Mouse (Mus musculus) cerebellum, adult 8-10 months (tissue): Measurements from ENCODE around the gene Iffo2.
A peak's percentile ranks its signal among the peaks of the same experiment; 100 is the strongest.

Experiments used
- DNase-seq: peaks from one replicate; pipeline ENCODE4 v3.0.0; 2022

The Iffo2 gene

DNA sequence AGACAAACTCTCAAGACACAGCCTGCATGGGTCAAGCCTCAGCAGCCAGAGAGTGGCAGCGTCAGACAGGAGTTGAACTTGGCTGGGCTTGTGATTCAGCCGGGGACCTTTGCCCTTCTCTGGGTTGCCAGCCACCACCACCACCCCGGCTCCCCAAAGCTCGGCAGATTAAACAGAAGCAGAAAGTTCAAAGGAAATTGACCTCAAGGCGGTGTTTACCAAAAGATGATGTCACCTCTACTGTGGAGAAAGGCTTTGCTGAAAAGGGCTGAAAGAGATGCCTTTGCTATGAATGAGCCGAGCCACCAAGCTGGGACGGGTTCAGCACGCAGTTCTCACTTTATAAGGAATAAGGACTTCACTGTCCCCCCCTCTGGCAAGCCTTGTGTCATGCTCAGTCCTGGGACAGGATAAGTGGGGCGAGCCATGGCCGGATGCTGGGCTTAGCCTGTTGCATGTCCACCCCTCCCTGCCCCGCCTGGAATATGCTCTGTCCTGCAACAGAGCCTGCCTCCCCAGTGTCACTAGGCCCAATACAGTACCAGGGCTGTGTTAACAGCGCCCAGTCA is 4.9 kb downstream of the Iffo2 start:
- no peak for DNase-seq

DNA sequence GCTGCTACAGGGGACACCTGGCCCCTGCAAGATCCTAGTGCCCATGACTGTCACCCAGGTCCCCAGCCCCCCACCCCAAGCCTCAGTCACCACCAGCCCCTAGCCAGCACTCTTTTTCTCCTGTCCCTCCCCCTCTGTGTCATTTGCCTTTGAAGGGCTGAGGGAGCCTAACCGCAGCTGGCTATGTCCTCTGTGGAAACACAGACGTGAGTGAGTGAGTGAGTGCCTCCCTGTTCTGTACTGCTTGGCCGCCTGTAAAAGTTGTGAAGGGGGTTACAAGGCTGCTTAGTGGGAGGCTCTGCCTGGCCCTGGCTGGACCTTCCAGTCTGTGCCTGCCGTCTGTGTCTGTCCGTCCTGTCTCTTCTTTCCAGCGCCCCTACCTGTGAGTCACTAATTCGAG is 5.4 kb downstream of the Iffo2 start:
- no peak for DNase-seq

DNA sequence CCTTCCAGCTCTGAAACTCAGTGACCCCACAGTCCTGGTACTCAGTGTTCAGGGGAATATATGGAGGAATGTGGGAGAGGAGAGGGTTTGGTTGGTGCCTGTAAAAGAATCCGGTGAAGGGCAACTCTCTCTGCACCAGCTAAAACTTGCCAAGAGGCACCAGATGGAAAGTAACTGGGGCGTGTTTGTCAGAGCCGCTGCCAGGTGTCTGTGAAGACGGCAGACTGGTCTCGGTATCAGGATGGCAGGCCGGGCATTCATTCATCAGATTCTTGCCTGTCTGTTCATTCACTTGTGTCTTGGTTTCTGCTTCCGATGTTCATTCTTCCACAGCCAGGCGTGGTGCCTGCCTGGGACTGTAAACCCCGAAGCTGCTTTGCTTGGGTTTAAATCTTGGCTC is 6.4 kb downstream of the Iffo2 start:
- DNase-seq = peak; percentile 45

DNA sequence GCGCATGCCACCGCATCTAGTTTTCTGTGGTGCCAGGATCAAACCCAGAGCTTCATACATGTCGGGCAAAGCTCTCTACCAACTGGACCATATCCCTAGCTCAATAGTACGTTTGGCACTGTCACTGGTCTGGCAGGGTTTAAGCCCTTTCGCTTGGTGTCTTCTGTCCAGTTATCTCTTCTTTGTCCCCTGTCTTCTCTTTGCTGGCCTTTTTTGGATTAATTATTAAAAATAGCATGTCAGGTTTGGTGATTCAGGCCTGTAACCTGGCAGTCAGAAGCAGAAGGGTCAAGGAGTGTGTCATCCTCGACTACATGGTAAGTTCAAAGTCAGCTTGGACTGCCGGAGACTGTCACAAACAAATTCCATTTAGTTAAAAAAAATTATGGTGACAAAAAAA is 10.4 kb downstream of the Iffo2 start:
- DNase-seq = no peak

DNA sequence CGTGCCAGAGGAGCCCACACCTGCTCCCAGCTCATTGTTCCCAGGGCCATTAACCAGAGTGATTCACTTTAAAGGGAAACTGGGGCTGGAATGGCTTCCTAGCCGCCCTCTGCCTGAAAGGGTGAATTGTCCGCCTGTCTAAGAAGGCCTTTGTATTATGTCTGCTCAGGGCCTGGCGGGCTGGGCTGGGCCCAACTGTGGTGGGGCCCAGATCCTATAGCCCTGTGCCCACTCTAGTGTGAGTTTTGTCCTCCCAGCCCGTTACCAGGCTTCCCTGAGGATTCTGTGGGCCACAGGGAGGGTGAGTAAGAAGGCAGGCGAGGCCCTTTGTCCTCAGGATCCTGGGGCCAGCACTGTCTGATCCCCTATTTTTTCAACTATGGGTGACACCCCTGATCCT is 15.4 kb downstream of the Iffo2 start:
- no peak for DNase-seq

DNA sequence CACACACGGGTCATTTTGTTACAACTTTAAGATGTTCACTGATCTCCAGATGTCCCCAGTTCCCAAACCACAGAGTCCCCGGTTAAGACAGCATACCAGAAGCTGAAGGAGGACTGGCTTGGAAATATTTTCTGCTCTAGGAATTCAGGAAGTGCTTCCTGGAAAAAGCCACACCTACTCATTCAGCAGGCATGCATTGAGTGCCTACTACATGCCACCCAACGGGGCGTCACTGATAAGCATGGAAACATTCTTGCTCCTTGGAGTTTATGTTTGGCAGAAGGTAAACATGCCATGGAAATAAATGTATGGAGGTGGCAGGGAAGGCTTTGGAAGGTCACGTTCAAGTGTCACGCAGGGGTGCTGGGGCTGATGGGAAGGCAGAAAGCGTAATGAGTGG is 19.1 kb downstream of the Iffo2 start:
- no peak for DNase-seq

DNA sequence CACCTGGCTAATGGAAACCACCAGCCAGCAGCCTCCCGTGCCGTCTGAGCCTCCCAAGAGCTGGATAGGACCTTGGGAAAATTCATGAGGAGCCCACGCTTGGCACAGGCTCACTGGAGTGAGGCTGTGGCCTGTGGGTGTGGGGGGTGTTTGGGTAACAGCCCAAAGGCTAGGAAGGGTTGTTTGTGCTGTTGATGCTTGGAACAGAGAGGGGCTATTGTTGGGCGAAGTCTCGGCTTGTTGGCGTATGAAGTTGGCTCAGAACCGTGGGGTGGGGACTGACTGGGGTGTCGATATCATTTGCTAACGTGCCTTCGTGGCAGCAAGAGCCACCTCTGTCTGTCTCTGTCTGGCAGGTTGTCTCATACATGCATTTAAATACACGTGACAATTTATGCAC is 24.9 kb downstream of the Iffo2 start:
- no peak for DNase-seq

DNA sequence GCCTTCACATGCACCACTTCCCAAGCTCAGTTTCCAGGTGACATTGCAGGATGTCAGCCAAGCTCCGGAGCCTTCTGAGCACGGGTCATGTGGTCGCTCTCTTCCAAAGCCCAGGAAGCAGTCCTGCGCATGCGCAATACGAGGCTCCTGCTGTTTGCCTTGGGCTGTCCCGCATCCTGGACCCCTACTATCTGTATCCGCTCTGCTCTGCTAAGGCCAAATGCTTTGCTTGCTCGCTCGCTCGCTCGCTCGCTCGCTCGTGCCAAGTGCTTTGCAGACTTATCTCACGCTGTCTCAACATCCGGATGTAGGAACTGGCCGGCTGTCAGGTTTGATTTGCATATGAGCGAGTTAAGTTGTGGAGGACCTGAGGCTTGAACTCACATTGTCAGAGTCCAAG is 25.6 kb downstream of the Iffo2 start:
- DNase-seq = no peak

DNA sequence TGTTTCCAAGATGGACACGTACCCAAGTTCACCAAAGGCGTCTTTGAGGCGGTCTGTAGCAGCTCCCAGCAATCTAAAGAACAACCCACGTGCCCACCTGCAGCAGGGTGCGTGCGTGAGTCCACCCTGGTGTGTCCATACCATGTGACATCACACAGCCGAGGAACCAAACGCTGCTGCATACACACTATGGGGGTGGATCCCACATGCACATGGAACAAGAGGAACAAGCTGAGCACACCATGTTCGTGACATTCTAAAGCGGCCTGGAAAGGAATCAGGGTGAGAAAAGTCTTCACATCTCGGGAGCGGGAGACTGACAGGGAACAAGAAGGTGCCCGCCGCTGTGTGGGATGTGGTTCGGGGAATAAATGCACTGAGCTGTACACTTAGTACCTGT is 38.0 kb downstream of the Iffo2 start:
- DNase-seq = no peak

DNA sequence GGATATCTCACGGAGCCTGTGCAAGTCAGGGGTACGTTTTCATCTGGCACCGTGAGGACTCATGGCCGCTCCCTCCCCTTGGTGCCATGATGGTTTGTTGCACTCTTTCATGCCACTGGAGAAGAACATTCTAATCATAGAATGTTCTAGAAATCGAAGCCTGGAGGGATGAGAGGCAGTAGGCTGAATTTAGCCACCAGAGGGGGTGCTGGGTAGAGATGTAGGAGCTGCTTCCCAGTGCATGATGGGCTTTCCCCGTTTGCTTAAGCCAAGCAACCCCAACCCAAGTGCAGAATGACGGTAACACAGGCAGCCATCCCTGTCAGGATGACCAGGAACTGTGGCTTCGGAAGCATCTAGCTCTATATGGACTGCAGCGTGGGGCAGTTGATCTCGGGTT is 40.4 kb downstream of the Iffo2 start:
- peak; percentile 18 for DNase-seq

DNA sequence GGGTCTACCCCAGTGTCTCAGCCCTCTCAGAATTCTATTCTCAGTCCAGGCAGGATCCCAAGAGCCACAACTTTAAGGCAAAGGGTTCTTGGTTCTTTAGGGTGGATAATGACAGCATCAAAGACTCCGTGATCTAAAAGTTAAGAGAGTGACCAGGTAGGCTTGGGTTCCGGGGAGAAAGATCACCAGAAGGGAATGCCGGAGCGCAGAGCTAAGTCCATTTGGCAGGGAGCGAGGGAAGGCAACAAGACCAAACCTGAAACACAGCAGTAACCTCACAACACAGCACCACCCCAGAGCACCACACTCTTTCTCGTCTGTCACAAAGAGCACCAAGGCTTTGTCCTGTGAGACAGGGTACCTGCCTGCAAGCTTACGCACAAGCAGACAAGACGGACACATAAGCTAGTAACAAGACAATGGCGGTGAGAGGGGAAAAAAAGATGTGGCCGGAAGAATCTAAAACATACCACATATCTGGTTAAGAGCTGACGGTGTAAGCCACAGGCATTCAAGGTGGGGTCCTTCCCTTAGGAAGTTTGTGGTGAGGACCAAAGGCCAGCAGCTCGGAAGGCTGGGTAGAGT is 42.7 kb downstream of the Iffo2 start:
- DNase-seq = peak; percentile 28

DNA sequence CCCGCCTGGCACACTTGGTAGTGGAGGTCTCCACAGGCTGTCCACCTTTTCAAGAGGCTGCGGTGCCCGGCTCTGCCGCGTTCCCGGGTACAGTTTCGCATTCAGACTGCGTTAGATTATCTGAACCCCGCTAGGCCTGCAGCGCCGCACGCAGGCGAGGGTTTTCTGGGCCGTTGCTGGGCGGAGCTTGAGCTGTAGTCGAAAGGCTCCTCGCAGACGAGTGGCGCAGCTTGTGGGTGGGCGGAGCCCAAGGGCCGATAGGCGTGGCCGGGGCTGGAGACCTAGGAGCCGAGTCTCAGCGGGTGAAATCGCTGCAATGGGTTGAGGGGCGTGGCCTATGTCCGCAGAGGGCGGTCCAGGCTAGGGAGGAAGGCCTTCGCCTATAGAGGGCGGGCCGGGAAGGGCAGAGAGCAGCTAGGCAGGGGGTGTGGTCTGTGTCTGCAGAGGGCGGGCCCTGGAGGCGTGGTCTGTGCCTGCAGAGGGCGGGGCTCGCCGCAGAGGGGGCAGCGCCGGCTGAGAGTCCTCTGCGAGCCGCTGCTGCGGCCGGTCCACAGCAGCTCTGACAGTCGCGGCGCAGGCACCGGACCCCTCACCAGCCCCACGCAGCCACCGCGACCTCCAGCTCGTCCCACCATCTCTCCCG is 43.9 kb downstream of the Iffo2 start:
- peak; percentile 99 for DNase-seq

DNA sequence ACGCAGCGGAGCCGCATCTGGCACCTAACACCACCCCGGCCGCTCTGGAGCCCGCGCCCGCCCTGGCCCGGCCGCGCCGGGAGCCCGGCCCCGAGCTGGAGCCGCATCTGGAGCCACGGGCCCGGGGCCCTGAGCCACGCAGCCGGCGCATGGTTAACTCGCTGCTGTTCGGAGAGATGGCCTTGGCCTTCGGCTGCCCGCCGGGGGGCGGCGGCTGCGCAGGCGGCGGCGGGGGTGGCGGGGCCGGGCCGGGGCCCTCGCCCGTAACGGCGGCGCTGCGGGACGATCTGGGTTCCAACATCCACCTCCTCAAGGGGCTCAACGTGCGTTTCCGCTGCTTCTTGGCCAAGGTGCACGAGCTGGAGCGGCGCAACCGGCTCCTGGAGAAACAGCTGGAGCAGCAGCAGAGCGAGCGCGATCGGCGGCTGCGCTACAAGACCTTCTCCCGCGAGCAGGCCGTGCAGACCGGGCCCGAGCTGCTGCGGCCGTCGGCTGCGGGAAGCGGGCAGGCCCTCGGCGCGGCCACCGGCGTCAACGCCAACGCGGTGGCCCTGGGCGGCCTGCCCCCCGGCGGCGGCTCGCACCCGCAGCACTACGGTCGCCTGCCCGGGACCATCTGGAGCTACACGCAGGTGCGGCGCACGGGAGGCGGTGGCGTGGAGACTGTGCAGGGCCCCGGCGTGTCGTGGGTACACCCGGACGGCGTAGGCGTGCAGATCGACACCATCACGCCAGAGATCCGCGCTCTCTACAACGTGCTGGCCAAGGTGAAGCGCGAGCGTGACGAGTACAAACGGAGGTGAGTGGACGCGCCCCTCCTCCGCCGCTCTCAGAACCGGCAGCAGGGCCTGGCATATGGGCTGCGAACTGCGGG is 44.7 kb downstream of the Iffo2 start:
- DNase-seq = peak; percentile 76

DNA sequence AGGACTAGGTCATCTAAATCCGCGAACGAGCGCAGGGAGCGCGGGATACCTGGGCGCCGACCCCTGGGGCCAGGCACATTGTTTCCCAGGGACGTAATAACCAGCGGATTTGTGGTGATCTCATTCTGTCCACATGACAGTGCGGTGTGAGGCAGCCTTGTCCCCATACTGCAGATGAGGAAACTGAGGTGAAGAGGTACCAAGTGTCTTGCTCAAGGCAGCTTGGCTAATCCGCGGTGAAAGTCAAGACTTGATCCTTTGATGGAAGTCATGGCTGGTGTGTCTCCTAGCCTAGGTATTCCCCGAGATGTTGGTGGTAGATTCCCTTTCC is 45.3 kb downstream of the Iffo2 start:
- no peak for DNase-seq

DNA sequence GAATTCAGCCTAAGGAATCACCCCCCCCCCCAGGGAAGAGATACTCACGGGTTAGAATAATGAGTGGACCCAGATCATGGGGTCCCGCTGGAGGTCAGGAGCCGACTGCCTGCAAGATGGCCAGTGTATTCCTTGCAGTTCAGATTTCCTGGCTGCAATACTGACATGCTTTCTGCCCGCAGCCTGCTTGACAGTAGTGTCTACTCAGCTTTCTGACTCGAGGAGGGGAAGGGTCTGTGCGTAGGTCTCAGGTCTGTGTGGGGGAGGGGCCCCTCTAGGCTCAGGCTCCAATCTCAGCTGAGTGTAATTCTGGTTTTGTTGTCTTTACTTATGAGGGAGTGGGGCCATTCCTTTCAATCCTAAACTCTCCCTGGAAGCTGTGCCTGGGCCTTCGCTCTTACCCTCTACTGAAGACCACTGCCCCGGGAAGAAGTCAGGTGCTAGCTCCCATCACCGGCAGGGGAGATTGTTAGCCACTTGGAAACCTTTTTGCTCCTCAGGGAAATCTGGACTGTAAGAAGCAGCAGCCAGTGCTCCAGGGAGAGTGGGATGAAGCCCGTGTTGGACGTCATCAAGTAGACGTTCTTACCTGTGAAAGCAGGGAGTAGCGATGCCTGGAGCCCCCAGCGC is 46.0 kb downstream of the Iffo2 start:
- DNase-seq = peak; percentile 40

DNA sequence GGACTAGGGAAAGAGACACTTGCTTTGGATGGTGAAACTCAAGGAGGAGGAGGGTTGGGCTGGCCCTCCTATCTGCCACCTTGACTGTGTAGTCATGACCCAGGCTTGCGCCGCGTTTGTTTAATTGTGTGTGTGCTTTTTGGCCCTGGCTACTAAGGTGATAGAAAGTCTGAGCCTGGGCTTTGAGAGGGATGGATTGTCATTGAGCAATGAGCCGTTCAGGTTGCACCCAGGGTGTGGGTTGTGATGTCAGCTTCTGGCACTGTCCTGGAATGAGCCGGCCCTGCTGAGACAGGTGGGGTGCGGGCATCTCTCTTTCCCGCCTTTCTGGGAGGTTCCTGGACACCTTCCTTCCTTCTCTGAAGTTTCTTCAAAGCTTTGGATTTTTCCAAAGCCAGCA is 46.7 kb downstream of the Iffo2 start:
- peak; percentile 54 for DNase-seq

DNA sequence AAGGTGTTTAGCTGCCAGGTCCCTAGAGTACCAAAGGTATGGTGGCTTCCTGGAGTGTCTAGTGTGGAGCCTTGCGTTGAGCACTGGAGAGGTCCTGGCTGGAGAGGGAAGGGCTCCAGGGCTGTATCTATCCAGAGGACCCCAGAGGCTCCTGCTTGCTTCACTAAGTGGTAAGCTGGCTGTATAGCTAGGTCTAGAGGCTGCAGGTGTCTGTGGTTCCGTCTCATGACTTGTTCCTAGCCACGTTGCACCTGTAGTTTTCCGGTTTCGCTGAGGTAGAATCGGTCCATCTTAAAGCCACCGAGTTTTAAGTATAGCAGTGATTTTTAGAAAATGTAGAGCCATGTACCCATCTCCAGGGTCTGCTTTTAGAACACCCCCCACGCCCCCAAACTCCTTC is 48.0 kb downstream of the Iffo2 start:
- no peak for DNase-seq

DNA sequence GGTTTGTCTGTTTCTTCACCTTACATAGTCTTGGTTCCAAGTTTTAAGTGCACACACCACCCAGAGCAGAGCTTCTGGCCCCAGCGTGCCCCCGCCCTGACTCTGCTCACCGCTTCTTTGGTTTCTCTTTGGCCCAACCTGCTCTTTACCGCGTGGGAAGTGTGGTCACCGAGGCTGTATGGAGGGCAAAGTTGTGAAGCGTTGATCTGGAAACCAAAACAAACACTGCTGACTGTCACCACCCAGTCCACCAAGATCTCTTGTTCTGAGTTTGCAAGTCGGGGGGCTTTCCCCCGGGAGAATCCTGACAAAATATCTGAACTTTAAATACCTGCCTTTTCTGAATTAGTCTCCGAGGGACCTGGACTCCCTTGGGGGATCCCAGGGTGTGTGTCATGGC is 48.7 kb downstream of the Iffo2 start:
- no peak for DNase-seq

DNA sequence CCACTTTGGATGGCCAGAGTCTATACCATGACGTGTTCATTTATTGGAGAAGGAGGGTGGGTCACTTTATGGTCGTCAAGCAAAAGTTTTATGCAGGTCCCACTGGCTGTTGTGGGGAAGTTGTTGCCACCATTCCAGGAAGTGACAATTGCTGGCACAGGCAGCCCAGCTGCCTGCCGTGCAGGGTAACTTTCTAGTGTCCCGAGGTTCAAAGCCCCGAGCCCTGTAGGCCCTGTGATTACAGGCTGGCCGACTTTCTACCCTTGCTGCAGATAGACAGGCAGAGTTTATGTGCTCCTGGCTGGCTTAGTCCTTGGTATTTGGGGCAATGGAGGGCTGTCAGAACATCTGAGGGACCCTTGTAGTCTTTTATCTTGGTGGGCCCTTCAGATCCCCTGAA is 49.1 kb downstream of the Iffo2 start:
- no peak for DNase-seq

DNA sequence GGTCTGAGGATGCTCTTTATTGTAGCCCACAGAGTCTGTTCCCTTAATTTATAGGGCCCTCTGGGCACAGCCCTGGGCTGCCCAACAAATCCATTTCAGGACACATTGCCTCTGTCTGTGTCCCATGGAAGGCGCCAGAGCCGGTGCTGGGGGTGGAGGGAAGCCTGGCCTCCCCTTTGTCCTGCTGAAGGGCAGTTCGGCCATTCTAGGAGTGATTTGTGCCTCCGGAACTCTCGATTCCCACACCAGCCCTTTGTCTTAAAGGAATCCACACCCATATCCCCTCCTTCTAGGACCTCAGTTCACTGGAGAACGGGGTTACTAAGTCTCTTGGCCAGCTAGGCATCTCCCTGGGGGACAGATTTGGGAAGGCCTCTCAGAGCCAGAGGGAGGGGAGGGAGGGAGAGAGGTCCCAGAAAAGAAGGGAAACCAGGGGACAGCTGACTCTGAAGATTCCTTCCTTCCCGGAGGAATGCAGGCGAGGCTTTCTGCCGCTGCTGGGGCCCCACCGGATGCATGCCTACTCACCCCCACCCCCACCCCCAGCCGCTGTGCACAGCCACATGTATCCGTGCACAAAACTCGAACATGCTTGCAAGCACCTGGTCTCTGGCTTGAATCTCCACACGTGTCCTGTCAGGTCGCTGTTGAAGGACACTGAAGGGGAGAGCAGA is 50.5 kb downstream of the Iffo2 start:
- DNase-seq = peak; percentile 25

DNA sequence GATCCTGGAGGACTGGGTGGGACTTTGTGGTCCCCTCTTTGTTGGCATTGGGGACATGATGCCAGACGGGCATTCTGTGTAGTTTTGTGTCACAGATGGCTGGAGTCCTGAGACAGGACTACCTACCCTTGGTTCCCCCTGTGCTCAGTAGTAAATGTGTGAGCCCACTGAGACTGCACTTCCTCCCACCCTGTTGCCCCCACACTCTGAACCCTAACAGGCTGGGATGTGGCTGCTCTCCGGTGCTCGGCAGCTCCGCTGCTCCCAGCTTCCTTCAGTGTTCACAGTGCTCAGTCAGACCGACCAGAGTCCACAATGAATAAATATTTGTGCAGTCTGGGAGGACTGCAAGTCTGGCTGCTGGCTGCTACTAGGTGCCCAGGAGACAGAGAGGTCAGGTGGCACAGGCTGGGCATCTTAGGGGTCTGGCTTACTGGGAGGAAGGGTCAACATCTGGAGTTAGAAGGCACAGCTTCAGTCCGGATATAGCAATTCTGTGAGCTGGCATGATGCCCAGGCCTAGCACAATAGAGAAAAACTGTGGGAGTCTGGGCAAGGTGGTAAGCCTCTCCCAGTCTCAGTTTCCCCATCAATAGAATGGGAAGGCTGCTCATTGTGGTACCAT is 51.2 kb downstream of the Iffo2 start:
- peak; percentile 48 for DNase-seq

DNA sequence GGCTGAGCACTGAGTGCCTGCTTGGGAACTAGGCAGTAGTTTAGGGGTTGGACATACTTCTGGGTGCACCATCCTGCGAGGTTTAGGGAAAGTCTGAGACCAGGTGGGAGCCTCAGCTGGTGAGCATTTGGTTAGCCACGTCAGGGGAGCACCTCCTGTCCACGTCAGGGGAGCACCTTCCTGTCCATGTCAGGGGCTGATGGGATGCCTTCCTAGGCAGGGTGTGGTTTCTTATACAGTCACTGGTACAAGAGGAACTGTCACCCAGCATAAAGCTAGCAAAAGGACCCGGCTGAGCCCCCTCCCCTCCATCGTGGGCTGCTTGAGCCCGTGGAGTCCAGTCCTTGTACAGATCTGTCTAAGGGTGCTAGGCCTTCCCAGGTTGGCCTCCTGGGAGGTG is 52.0 kb downstream of the Iffo2 start:
- peak; percentile 31 for DNase-seq

DNA sequence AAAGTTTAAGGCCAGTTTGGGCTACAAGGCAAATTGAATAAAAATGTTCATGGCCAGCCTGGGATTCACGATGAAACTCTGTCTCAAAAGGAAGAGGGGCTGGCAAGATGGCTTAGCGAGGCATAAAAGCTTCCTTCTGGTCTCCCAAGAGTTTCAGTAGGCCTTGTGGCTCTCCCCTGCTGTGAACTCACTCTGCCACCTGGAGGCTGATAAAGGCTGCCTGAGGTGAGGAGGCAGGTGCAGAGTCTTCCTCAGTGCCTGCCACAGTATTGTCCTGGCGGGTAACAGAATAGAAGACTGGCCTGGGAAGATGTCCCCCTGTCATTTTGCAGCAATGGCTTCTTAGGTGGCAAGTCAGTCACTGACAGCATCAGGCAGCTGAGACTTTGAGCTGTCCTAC is 52.6 kb downstream of the Iffo2 start:
- peak; percentile 18 for DNase-seq
